Mouse (Mus musculus) right cerebral cortex, postnatal 10 days (tissue): Measurements from ENCODE around the gene Olfr465-ps1.
A peak's percentile ranks its signal among the peaks of the same experiment; 100 is the strongest.

Source experiments
- DNase-seq, 2 experiments: peaks; one replicate each; pipeline ENCODE4 v3.0.0; 2021; ENCODE audit warnings: low spot score in 2 of 2

Gene Olfr465-ps1

GRCm38 (mm10) chr13:65137789-65138188, at the start of gene Olfr465-ps1:
Gene Olfr465-ps1 (plus strand): TSS chr13:65138089.
- no peak for DNase-seq

- DNase-seq = no peak
Measured at GRCm38 (mm10) chr13:65095923-65096322, 42.0 kb upstream of the Olfr465-ps1 start.

- DNase-seq = no peak
Measured at GRCm38 (mm10) chr13:65097018-65097417, 40.9 kb upstream of the Olfr465-ps1 start.

- DNase-seq = no peak
Measured at GRCm38 (mm10) chr13:65100678-65101077, 37.2 kb upstream of the Olfr465-ps1 start.

- DNase-seq = no peak
Measured at GRCm38 (mm10) chr13:65101232-65101631, 36.7 kb upstream of the Olfr465-ps1 start.

- DNase-seq = no peak
Measured at GRCm38 (mm10) chr13:65111961-65112360, 25.9 kb upstream of the Olfr465-ps1 start.

GRCm38 (mm10) chr13:65112459-65113110, 25.3 kb upstream of the Olfr465-ps1 start, which contains the start of gene Mfsd14b:
Gene Mfsd14b (minus strand): TSS chr13:65112975.
- DNase-seq = peak; percentile 95 to 96

- DNase-seq = peak in 1 of 2 experiments; percentile 27
Measured at GRCm38 (mm10) chr13:65113239-65113638, 24.6 kb upstream of the Olfr465-ps1 start.

GRCm38 (mm10) chr13:65120984-65121383, 16.9 kb upstream of the Olfr465-ps1 start:
- no peak for DNase-seq

GRCm38 (mm10) chr13:65122111-65122510, 15.8 kb upstream of the Olfr465-ps1 start:
- DNase-seq = no peak

GRCm38 (mm10) chr13:65127063-65127847, 10.6 kb upstream of the Olfr465-ps1 start:
- DNase-seq = no peak

- DNase-seq = no peak
Measured at GRCm38 (mm10) chr13:65149940-65150339, 12.1 kb downstream of the Olfr465-ps1 start, which contains the start of gene Olfr466. Gene Olfr466 (plus strand): TSS chr13:65150240.

- no peak for DNase-seq
Measured at GRCm38 (mm10) chr13:65174102-65174501, 36.2 kb downstream of the Olfr465-ps1 start.

GRCm38 (mm10) chr13:65175734-65176471, 38.0 kb downstream of the Olfr465-ps1 start:
- DNase-seq = peak; percentile 40 to 41

GRCm38 (mm10) chr13:65176472-65177091, 38.7 kb downstream of the Olfr465-ps1 start:
- DNase-seq = no peak
